Mouse (Mus musculus) heart, postnatal 10 days (tissue): ENCODE results near the gene Mettl7a2. TPM values are rescaled to one million over a fixed set of nuclear protein-coding genes. Genes with fewer than 3 reads are reported as not detected.

Experiments
- DNase-seq, 2 experiments: peaks; one replicate each; pipeline ENCODE4 v3.0.0; 2021
- intact Hi-C: fragments of 180-260 bp; cut with DNase I; formaldehyde crosslinking; loops from one replicate; pipeline ENCODE4 v1.15.1; 2025
- total RNA-seq, 2 experiments: library from RNA; stranded (reverse); gene quantifications; 2 replicates each; pipeline ENCODE4 v1.2.3; 2021

Mettl7a2 gene
- total RNA-seq, 2 experiments from 2014 or later = 0.45 to 0.53 TPM

- intact Hi-C loops = no loop called here
- no peak for DNase-seq
Observed at GRCm38 (mm10) chr15:100388886-100389285, 35.9 kb downstream of the Mettl7a2 start.

- intact Hi-C loops = no loop called here
- no peak for DNase-seq
Observed at GRCm38 (mm10) chr15:100391066-100391465, 38.1 kb downstream of the Mettl7a2 start.

GRCm38 (mm10) chr15:100391599-100391998 lies 38.6 kb downstream of the Mettl7a2 start:
- intact Hi-C loops = no loop called here
- DNase-seq = no peak

- intact Hi-C loops = no loop called here
- no peak for DNase-seq
Observed at GRCm38 (mm10) chr15:100393016-100393415, 40.0 kb downstream of the Mettl7a2 start.

- DNase-seq = no peak
- intact Hi-C loops = no loop called here
Observed at GRCm38 (mm10) chr15:100395561-100395960, 42.6 kb downstream of the Mettl7a2 start.

- DNase-seq = no peak
- intact Hi-C loops = loop anchor here (5.0 kb wide), 1 partner anchor 52 kb away; no protein-coding TSS in a partner anchor
Observed at GRCm38 (mm10) chr15:100400592-100401250, 47.7 kb downstream of the Mettl7a2 start.

GRCm38 (mm10) chr15:100401811-100402210 lies 48.8 kb downstream of the Mettl7a2 start:
- intact Hi-C loops = loop anchor here (5.0 kb wide), 1 partner anchor 50 kb away; no protein-coding TSS in a partner anchor
- no peak for DNase-seq

GRCm38 (mm10) chr15:100402347-100402746 lies 49.3 kb downstream of the Mettl7a2 start:
- intact Hi-C loops = loop anchor here (5.0 kb wide), 1 partner anchor 50 kb away; no protein-coding TSS in a partner anchor

GRCm38 (mm10) chr15:100402798-100403197 lies 49.8 kb downstream of the Mettl7a2 start:
- DNase-seq = no peak
- intact Hi-C loops = loop anchor here (5.0 kb wide), 1 partner anchor 50 kb away; no protein-coding TSS in a partner anchor

More at GRCm38 (mm10) chr15:100402347-100402746, 49.3 kb downstream of the Mettl7a2 start:
- DNase-seq = no peak

GRCm38 (mm10) chr15:100403318-100404000 lies 50.5 kb downstream of the Mettl7a2 start:
- intact Hi-C loops = loop anchor here (5.0 kb wide), 1 partner anchor 49 kb away; no protein-coding TSS in a partner anchor
- DNase-seq = no peak

- intact Hi-C loops = no loop called here
- no peak for DNase-seq
Observed at GRCm38 (mm10) chr15:100406088-100406487, 53.1 kb downstream of the Mettl7a2 start.

- intact Hi-C loops = no loop called here
- DNase-seq = no peak
Observed at GRCm38 (mm10) chr15:100410918-100411672, 58.1 kb downstream of the Mettl7a2 start.

Other genes starting within 250 kb of the Mettl7a2 start
- gene Atf1, start 125.4 kb upstream of the Mettl7a2 start, total RNA-seq = 10 to 100 TPM; 45.8 to 52.5 TPM
- not detected for gene Tmprss12, start 72.4 kb upstream of the Mettl7a2 start, total RNA-seq
- gene Mettl7a1, start 49.1 kb upstream of the Mettl7a2 start, total RNA-seq = 10 to 100 TPM; 19.6 to 22.9 TPM
- not detected for gene Mettl7a3, start 18.3 kb upstream of the Mettl7a2 start, total RNA-seq
- not detected for gene Methig1, start 51 bp upstream of the Mettl7a2 start, total RNA-seq
- not detected for gene Higd1c, start 11.3 kb downstream of the Mettl7a2 start, total RNA-seq
- not detected for gene Gm5475, start 68.9 kb downstream of the Mettl7a2 start, total RNA-seq
- gene Slc11a2, start 71.9 kb downstream of the Mettl7a2 start, total RNA-seq = 10 to 100 TPM; 45.0 to 46.7 TPM
- gene Letmd1, start 115.8 kb downstream of the Mettl7a2 start, total RNA-seq = 10 to 100 TPM; 22.3 to 44.6 TPM
- 1 to 10 TPM; 2.8 to 5.0 TPM for gene Csrnp2, start 142.3 kb downstream of the Mettl7a2 start, total RNA-seq
- 10 to 100 TPM; 13.3 to 15.0 TPM for gene Tfcp2, start 198.8 kb downstream of the Mettl7a2 start, total RNA-seq
- gene Pou6f1, start 246.8 kb downstream of the Mettl7a2 start, total RNA-seq = 10 to 100 TPM; 20.9 to 21.6 TPM